Mouse (Mus musculus) kidney, embryonic 14.5 days (tissue): ENCODE data around the gene Cant1. TPM values are rescaled to one million over a fixed set of nuclear protein-coding genes. Genes with fewer than 3 reads are reported as not detected.

ENCODE experiments used
- ATAC-seq: fragments of 200-750 bp; cut with Nextera tagmentation; 2 replicates; pipeline ENCODE4 v1.8.0; 2017; ENCODE audit warnings: moderate number of reproducible peaks, mild to moderate bottlenecking, moderate TSS enrichment, moderate library complexity; ENCODE audit not compliant: low FRiP score, low TSS enrichment
- H3K27ac ChIP-seq: fragments of 300-500 bp; sonication (generic); 2 replicates; pipeline ENCODE4 v1.5.1; 2014; ENCODE audit warnings: low read depth, mild to moderate bottlenecking, low read length, moderate library complexity, mixed read lengths
- H3K27me3 ChIP-seq: fragments of 300-500 bp; sonication (generic); 2 replicates; pipeline ENCODE4 v1.6.1; 2014; ENCODE audit warnings: mild to moderate bottlenecking, low read length; ENCODE audit not compliant: control insufficient read depth, insufficient read depth
- H3K36me3 ChIP-seq: fragments of 300-500 bp; sonication (generic); 2 replicates; pipeline ENCODE4 v1.6.1; 2014; ENCODE audit warnings: low read length, mixed read lengths; ENCODE audit not compliant: control insufficient read depth, insufficient read depth
- H3K4me1 ChIP-seq: fragments of 300-500 bp; sonication (generic); 2 replicates; pipeline ENCODE4 v1.6.1; 2014; ENCODE audit warnings: low read length, mixed read lengths; ENCODE audit not compliant: control insufficient read depth, insufficient read depth
- H3K4me2 ChIP-seq: fragments of 300-500 bp; sonication (generic); replicated peaks from 2 replicates; pipeline ENCODE4 v1.6.1; 2014; ENCODE audit warnings: low read depth, mild to moderate bottlenecking, low read length
- H3K4me3 ChIP-seq: fragments of 300-500 bp; sonication (generic); 2 replicates; pipeline ENCODE4 v1.5.1; 2014; ENCODE audit warnings: mild to moderate bottlenecking, low read length
- H3K9ac ChIP-seq: fragments of 300-500 bp; sonication (generic); 2 replicates; pipeline ENCODE4 v1.6.1; 2014; ENCODE audit warnings: low read depth, mild to moderate bottlenecking, low read length, moderate library complexity
- H3K9me3 ChIP-seq: fragments of 300-500 bp; sonication (generic); 2 replicates; pipeline ENCODE4 v1.6.1; 2016; ENCODE audit warnings: low read length; ENCODE audit not compliant: control insufficient read depth
- WGBS: fragments of 180-500 bp; shearing (Covaris S2); extraction: QIAGEN DNeasy Blood & Tissue Kit; methylation state at CpG from one replicate; pipeline ENCODE4 v1.1.7; 2014; 5-methylcytosine and 5-hydroxymethylcytosine counted together
- polyA plus RNA-seq: library from polyadenylated mRNA; unstranded; fragments of >200 nt; fragmentation: Nextera tagmentation; extraction: Ambion mirVana; gene quantifications from 2 replicates; pipeline ENCODE4 v1.2.1, GENCODE M21; 2014

Cant1 gene
- polyA plus RNA-seq, result 19.0 and 24.1 TPM in 2 replicates

DNA sequence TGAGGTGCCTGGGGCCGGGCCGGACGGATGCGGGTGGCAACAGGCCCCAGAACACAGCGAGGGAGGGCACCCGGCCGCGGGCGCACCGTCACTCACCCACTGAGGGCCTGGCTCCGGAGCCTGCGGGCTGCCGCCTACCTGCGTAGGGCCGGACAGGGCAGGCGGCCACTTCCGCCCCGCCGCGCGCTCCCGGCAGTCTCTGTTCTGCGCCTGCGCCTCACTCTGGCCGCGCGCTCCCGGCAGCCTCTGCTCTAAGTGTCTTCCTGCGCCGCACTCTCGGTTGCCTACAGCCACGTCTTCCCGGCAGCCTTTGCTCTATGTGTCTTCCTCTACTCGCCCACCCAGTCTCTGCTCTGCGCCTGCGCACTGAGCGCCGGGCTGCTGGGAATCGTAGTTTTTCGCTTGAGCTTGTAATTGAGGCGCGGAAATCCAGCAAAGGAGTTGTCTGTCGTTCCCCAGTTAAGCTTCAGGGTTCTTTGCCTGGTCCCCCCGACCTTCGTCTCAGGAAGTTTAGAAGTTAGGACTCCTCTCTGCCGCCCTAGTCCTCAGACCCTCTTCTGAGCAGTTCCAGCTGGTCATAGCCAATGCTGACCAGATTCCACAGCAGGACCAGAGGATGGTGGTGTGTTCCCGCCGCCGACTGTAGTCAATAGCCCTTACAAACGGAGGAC is at the start of gene Cant1:
Gene Cant1, minus strand, starts transcription at position 253 of the 671 bp plus-strand sequence.
- ATAC-seq, result peak; percentile 95
- H3K4me1 ChIP-seq, result peaks cover 15% of the 10 kb centered on the region
- no peaks in the 10 kb centered on the region for H3K9me3 ChIP-seq
- H3K27ac ChIP-seq, result no peak within 1 kb of the TSS; the same call in 1 of the 2 replicates
- peak within 1 kb of the TSS; percentile 78 for H3K4me3 ChIP-seq
- peak within 1 kb of the TSS; percentile 66 for H3K4me2 ChIP-seq
- WGBS, result under 1% methylated on average over 47 of the region's 50 CpGs
- H3K9ac ChIP-seq, result peak within 1 kb of the TSS; percentile 89
- peaks cover 16% of the 10 kb centered on the region for H3K36me3 ChIP-seq
- H3K27me3 ChIP-seq, result no peaks in the 10 kb centered on the region

DNA sequence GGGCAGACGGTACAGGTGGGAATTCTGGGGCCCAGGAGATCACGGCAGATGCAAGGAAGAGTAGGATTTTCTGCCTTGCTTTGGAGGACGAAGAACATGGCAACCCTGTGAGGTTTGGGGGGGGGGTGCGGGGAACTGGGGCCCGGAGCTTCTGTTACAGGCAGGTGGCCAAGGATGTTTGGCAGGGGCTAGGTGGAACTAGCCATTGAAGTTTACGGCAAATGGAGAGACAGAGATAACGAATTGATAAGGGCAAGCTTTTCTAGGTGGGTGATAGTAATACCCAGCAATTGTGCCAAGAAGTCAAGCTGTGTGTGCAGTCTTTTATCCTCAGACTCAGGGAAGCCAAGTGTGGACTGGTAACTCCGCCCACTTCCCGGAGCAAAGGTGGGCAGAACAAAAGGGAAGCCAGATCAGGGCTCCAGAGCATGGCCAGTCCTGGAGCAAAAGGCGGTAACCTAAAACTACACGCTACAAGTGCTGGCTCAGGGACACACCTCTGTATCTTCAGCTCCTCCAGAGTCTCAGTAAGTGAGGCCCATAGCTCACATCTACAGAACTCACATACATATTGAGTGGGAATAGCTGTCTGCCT is 48.7 kb upstream of the Cant1 start:
- no peak overlapping the region for H3K9ac ChIP-seq
- no peak overlapping the region for H3K27ac ChIP-seq
- no peak overlapping the region for H3K4me3 ChIP-seq
- no peaks in the 10 kb centered on the region for H3K27me3 ChIP-seq
- 60% methylated on average over 11 of the region's 11 CpGs for WGBS
- ATAC-seq, result no peak
- H3K4me1 ChIP-seq, result 0 out of 2 replicates have a peak, but pooled peaks cover 8% of the 10 kb centered on the region
- no peaks in the 10 kb centered on the region for H3K36me3 ChIP-seq
- H3K9me3 ChIP-seq, result no peaks in the 10 kb centered on the region
- no peak overlapping the region for H3K4me2 ChIP-seq

DNA sequence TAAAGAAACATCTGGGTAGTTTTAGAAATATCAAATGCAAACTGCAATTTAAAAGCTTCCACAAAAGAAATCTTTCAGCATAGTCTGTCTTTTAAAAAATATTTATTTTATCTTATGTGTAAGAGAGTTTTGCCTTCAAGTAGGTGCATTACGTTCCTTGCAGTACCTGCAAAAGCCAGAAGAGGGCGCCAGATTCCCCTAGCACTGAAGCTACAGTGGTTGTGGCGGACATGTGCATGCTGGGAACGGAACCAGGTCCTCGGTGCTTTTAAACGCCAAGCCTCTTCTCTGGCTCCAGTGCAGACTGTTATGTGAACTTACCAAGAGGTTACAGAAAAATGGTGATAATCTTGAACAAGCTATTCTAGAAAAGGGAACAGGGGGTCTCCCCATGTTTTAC is 41.4 kb upstream of the Cant1 start:
- WGBS, result 72% methylated on average over 6 of the region's 6 CpGs

DNA sequence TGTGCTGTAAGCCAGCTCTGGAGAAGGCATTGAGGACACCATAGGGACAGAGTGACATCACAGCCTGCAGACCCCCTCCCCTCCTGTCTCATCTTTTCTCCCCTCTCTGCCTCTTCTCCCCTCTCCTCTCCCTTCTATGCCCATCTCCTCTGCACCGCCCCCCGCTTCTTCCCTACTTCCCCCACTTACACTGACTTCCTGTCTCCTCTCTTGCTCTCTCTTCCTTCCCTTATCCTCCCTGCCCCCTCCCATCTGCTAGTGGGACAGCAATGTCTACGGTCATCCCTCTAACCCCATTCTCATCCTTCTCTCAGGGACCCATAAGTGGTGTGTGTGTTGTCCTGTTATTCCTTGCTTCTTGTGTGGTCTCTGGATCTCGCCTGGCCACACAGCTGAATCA is 40.6 kb upstream of the Cant1 start:
- H3K27me3 ChIP-seq, result no peaks in the 10 kb centered on the region
- H3K4me2 ChIP-seq, result no peak overlapping the region
- no peak overlapping the region for H3K27ac ChIP-seq
- no peaks in the 10 kb centered on the region for H3K36me3 ChIP-seq
- H3K9me3 ChIP-seq, result no peaks in the 10 kb centered on the region; the same call in 1 of the 2 replicates
- H3K4me3 ChIP-seq, result no peak overlapping the region
- H3K4me1 ChIP-seq, result peaks cover 6% of the 10 kb centered on the region; the same call in 1 of the 2 replicates
- no peak overlapping the region for H3K9ac ChIP-seq
- ATAC-seq, result peak; percentile 13; the same call in 1 of the 2 replicates
- 60% methylated on average over 4 of the region's 4 CpGs for WGBS

More for the DNA sequence above, 41.4 kb upstream of the Cant1 start:
- Histone ChIP-seq H3K4me2 (no peak overlapping the region), H3K27ac (no peak overlapping the region), H3K27me3 (no peaks in the 10 kb centered on the region), H3K4me1 (peaks cover 6% of the 10 kb centered on the region; the same call in 1 of the 2 replicates), H3K36me3 (no peaks in the 10 kb centered on the region), H3K9ac (no peak overlapping the region), H3K4me3 (no peak overlapping the region), H3K9me3 (no peaks in the 10 kb centered on the region; the same call in 1 of the 2 replicates)
- no peak for ATAC-seq

DNA sequence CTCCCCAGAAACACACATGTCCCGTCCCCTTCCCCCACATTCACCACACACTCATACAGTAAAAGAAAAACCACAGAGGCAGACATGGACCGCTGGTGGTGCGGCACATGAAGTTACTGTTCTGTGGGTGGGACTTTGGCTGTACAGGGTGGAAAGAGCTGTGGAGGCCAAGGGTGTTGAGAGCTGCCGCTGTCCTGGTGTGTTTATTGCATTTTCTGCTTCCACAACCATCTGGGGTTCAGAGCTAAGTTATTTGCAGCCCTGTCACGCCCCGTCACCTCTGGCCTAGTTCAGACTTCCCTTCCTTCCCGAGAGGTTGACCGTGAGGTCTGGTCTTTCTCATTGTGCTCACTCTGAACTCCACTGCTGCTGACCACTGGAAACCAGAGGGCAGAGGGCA is 40.2 kb upstream of the Cant1 start:
- Histone ChIP-seq H3K36me3 (no peaks in the 10 kb centered on the region), H3K4me3 (no peak overlapping the region), H3K9me3 (no peaks in the 10 kb centered on the region; the same call in 1 of the 2 replicates), H3K9ac (no peak overlapping the region), H3K4me1 (peaks cover 6% of the 10 kb centered on the region; the same call in 1 of the 2 replicates), H3K27me3 (no peaks in the 10 kb centered on the region), H3K27ac (no peak overlapping the region), H3K4me2 (no peak overlapping the region)
- 13% methylated on average over 8 of the region's 8 CpGs for WGBS
- ATAC-seq, result peak; percentile 66

DNA sequence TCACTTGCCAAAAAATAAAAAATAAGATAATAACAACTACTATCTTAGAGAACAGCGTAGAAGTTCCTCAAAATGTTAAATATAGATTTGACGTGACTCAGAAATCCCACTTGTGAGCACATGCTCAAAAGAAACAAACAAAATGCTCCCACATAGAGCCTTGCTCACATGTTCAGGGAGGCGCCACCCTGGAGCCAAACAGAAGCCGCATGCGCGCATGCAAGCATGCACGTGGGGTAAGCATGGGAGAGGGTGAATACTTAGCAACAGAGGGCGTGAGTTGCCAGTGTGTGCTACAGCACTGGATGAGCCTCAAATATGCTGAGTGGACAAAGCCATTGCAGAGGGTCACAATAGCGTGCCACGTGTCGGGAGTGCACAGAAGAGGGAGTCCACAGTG is 38.1 kb upstream of the Cant1 start:
- H3K27me3 ChIP-seq, result no peaks in the 10 kb centered on the region
- no peak overlapping the region for H3K4me2 ChIP-seq
- 82% methylated on average over 11 of the region's 11 CpGs for WGBS
- ATAC-seq, result no peak
- no peak overlapping the region for H3K27ac ChIP-seq
- H3K4me3 ChIP-seq, result no peak overlapping the region
- H3K4me1 ChIP-seq, result peaks cover 6% of the 10 kb centered on the region; the same call in 1 of the 2 replicates
- no peaks in the 10 kb centered on the region; the same call in 1 of the 2 replicates for H3K9me3 ChIP-seq
- no peak overlapping the region for H3K9ac ChIP-seq
- H3K36me3 ChIP-seq, result no peaks in the 10 kb centered on the region

DNA sequence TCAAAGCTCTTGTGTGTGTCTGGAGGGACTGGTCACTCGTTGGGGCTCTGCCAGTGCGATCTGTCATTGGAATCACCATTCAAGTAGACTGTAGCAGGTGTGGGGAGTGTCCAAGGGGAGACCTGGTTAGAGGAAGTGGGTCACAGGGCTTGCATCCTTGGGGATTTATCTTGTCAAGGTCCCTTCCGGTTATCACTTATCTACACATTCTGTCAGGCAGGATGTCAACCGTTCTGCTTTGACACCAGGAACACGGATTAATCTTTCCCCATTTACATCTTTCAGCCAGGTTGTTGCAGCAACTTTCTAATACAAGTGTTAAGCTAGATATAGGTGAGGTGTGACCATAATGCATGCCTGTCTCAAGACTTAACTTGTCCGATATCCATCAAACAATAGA is 36.9 kb upstream of the Cant1 start:
- Histone ChIP-seq H3K4me3 (no peak overlapping the region), H3K4me2 (no peak overlapping the region), H3K9me3 (no peaks in the 10 kb centered on the region; the same call in 1 of the 2 replicates), H3K36me3 (no peaks in the 10 kb centered on the region), H3K4me1 (peaks cover 6% of the 10 kb centered on the region; the same call in 1 of the 2 replicates), H3K27me3 (no peaks in the 10 kb centered on the region), H3K27ac (no peak overlapping the region), H3K9ac (no peak overlapping the region)
- no peak for ATAC-seq
- WGBS, result 80% methylated on average over 6 of the region's 6 CpGs

DNA sequence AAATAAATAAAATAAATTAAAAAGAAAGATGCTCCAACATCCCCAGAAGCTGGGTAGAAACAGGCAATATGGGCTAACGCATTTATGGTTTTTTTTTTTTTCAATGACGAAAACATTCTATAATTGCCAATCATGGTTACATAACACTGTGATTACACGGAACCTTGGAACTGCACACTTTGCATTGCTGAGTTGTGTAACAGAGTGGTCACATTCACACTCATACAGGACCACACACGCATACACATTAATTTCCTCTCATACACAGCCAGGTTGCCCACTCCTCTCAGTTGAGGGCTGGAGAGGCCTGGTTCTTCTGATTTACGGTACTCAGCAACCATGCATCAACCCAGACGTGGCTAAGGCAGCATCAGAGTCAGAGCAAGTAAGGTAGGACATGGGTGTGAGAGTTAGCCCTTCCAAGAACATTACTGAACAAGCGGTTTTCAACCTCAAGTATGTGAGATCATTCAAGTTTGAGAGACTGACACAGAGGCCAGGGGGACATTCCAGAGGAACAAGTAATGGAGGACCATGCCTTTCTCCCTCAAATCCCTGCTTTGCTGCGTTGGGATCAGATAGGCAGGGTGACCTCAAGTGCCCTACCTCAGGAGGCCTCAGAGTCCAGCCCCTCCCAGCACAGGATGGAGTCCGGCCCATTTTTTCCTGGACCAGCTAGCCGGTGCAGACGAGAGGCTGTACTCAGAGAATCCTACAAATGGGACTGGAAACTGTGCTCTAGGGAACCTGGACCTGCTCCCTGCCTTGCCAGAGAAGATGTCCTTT is 35.2 kb upstream of the Cant1 start:
- H3K27ac ChIP-seq, result no peak overlapping the region
- no peak overlapping the region for H3K4me3 ChIP-seq
- H3K9me3 ChIP-seq, result no peaks in the 10 kb centered on the region
- WGBS, result 72% methylated on average over 11 of the region's 11 CpGs
- H3K4me2 ChIP-seq, result no peak overlapping the region
- peaks cover 4% of the 10 kb centered on the region; the same call in 1 of the 2 replicates for H3K4me1 ChIP-seq
- no peaks in the 10 kb centered on the region for H3K27me3 ChIP-seq
- H3K9ac ChIP-seq, result no peak overlapping the region
- ATAC-seq, result no peak
- no peaks in the 10 kb centered on the region for H3K36me3 ChIP-seq
